Mouse (Mus musculus) midbrain, embryonic 16.5 days (tissue): ENCODE measurements around the gene Timmdc1. TPM values are rescaled to one million over a fixed set of nuclear protein-coding genes. Genes with fewer than 3 reads are reported as not detected.
A peak's percentile ranks its signal among the peaks of the same experiment; 100 is the strongest.

ENCODE experiments used
- ATAC-seq: fragments of 200-750 bp; cut with Nextera tagmentation; 2 replicates; pipeline ENCODE4 v1.8.0; 2017; ENCODE audit warnings: moderate TSS enrichment
- H3K27ac ChIP-seq: fragments of 300-500 bp; sonication (generic); 2 replicates; pipeline ENCODE4 v1.5.1; 2014; ENCODE audit warnings: mild to moderate bottlenecking, low read length, mixed read lengths
- H3K27me3 ChIP-seq: fragments of 300-500 bp; sonication (generic); 2 replicates; pipeline ENCODE4 v1.6.1; 2014; ENCODE audit warnings: low read depth, low read length, mixed read lengths; ENCODE audit not compliant: control insufficient read depth, insufficient read depth
- H3K36me3 ChIP-seq: fragments of 300-500 bp; sonication (generic); 2 replicates; pipeline ENCODE4 v1.6.1; 2014; ENCODE audit warnings: mild to moderate bottlenecking, low read length, moderate library complexity, mixed read lengths; ENCODE audit not compliant: control insufficient read depth, insufficient read depth
- H3K4me1 ChIP-seq: fragments of 300-500 bp; sonication (generic); 2 replicates; pipeline ENCODE4 v1.6.1; 2014; ENCODE audit warnings: mild to moderate bottlenecking, low read length, mixed read lengths; ENCODE audit not compliant: control insufficient read depth, insufficient read depth
- H3K4me2 ChIP-seq: fragments of 300-500 bp; sonication (generic); 2 replicates; pipeline ENCODE4 v1.6.1; 2014; ENCODE audit warnings: mild to moderate bottlenecking, low read length, mixed read lengths
- H3K4me3 ChIP-seq: fragments of 300-500 bp; sonication (generic); 2 replicates; pipeline ENCODE4 v1.5.1; 2014; ENCODE audit warnings: low read depth, mild to moderate bottlenecking, low read length, moderate library complexity, mixed read lengths
- H3K9ac ChIP-seq: fragments of 300-500 bp; sonication (generic); 2 replicates; pipeline ENCODE4 v1.6.1; 2014; ENCODE audit warnings: low read depth, low read length, mixed read lengths
- H3K9me3 ChIP-seq: fragments of 300-500 bp; sonication (generic); replicated peaks from 2 replicates; pipeline ENCODE4 v1.6.1; 2014; ENCODE audit warnings: mild to moderate bottlenecking, low read length, mixed read lengths; ENCODE audit not compliant: control insufficient read depth, poor library complexity, severe bottlenecking
- WGBS: fragments of 180-500 bp; shearing (Covaris S2); extraction: QIAGEN DNeasy Blood & Tissue Kit; methylation state at CpG from one replicate; pipeline ENCODE4 v1.1.7; 2014; 5-methylcytosine and 5-hydroxymethylcytosine counted together
- polyA plus RNA-seq: library from polyadenylated mRNA; unstranded; fragments of >200 nt; fragmentation: Nextera tagmentation; extraction: Ambion mirVana; gene quantifications from 2 replicates; pipeline ENCODE4 v1.2.1, GENCODE M21; 2015

The Timmdc1 gene
- polyA plus RNA-seq, 1 experiment from 2014 or later: 34.6 TPM

DNA sequence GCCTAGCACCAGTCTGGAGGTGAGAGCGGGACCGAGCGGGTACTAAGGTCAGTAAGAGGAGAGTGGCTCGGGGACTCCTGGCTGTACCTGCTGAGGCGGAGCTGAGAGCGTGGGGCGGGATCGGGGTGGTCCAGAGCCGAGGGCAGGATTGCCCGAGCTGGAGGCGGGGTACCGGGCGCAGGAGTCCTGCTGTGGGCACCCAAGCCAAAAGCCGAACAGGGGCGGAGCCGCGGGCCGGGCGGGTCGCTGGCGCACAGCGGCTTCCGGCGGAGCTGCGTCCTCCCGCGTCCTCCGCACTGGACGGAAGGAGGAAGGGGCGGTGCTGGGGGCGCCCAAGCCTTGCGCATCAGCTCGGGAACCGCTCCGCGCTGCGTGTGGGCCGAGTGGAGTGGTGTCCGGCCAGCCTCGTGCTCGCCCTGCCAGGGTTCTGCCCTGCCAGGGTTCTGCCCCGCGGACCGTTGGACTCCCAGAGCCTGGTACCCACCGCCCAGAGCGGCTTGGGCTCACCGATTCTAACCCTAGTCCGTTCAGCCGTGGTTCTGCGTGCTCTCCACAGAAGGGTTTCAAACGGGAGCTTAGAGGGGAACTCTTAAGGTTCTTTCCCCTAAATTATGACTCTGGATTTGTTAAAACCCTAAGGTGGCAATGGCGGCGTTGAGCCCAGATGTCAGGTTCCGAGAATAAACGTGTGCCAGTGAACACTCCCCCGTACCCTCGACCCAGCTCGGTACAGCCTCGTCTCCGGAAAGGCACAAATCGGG, 69.8 kb downstream of the Timmdc1 start, which contains the start of gene Adprh:
Gene Adprh (minus strand): TSS at position 262 of the 761 bp plus-strand sequence.
- Histone ChIP-seq H3K27ac (peak within 1 kb of the TSS; percentile 91), H3K9ac (peak within 1 kb of the TSS; percentile 97), H3K27me3 (no peaks in the 10 kb centered on the region), H3K4me1 (peaks cover 9% of the 10 kb centered on the region), H3K9me3 (no peaks in the 10 kb centered on the region), H3K4me2 (peak within 1 kb of the TSS; percentile 86), H3K36me3 (peaks cover 2% of the 10 kb centered on the region; the same call in 1 of the 2 replicates), H3K4me3 (peak within 1 kb of the TSS; percentile 84)
- peak; percentile 98 for ATAC-seq
- WGBS: under 1% methylated on average over 43 of the region's 61 CpGs

DNA sequence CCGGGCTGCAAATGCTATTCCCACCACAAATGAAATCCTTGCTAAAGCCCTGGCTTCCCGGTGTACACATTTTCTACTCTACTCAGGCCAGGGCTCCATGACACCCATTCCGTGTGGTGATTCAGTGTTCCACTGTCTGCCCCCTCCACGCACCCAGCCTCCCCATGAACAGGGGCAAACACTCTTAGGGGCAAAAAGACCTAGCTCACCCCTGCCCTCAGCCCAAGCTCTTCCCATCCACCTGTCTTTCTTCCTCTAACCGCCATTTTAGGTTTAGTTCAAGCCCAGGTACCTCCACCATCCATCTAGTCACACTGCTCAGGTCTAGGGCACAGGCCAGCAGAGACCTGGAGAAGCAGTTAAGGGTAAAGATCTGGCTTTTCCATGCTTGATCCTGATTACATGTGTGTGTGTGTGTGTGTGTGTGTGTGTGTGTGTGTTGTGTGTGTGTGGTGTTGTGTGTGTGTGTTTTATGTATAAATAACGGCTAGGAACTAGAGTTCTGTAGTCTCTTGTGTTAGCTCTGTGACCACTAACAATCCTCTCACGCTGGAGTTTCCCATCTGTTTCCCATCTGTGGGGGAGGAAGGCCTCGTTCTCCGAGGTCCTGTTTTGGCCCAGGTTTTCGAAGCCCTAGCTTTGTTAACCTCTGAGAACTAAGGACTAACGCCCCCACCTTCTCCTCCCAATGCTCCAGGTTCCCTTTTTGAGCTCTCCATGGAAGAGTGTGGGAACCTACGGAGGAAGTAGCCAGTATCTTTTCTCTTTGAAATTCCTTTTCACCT, 70.8 kb downstream of the Timmdc1 start:
- no peak for ATAC-seq
- WGBS: 48% methylated on average over 12 of the region's 12 CpGs
- Histone ChIP-seq H3K9ac (peak overlapping the region; percentile 97), H3K4me1 (peaks cover 9% of the 10 kb centered on the region), H3K4me3 (peak overlapping the region; percentile 84), H3K27ac (no peak overlapping the region), H3K36me3 (peaks cover 12% of the 10 kb centered on the region), H3K27me3 (no peaks in the 10 kb centered on the region), H3K4me2 (peak overlapping the region; percentile 86), H3K9me3 (no peaks in the 10 kb centered on the region)

DNA sequence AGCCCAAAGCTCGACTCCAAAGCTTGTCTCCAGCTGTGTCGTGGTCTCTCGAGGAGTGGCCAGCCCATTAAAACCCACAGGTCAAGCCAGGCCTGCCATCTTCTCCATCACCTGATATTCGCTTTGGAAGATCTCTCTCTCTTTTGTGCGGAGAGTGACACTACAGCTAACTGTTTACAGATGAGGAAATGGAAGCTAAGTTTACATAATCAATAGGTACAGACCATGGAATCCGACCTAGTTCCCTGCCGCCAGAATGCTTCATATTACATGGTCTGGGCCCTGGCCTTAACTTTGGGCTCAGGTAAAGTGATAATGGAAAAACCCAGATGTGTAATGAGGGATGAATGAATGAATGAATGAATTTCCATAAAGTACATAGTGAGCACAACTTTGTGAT, 71.8 kb downstream of the Timmdc1 start:
- H3K4me1 ChIP-seq: peaks cover 9% of the 10 kb centered on the region
- no peak overlapping the region for H3K27ac ChIP-seq
- ATAC-seq: no peak
- no peak overlapping the region for H3K9ac ChIP-seq
- no peaks in the 10 kb centered on the region for H3K27me3 ChIP-seq
- no peak overlapping the region for H3K4me3 ChIP-seq
- no peak overlapping the region for H3K4me2 ChIP-seq
- H3K36me3 ChIP-seq: peaks cover 17% of the 10 kb centered on the region
- 88% methylated on average over 7 of the region's 7 CpGs for WGBS
- no peaks in the 10 kb centered on the region for H3K9me3 ChIP-seq

DNA sequence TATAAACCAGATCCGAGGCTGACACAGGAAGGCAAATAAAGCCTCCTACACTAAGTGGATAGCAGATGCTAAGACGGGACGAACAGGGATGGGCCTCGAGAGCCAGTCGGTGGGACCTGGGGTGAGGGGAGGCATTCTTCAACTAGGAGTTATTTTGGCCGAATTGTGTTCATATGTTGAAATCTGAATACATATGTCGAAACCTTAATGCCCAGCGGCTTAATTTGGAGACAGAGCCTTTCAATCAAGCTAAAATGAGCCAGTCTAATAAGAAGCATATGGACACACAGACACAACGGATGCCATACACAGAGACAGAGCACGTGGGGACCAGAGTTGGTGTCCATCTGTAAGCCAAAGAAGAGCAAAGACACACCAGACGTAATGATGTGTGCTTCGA, 74.0 kb downstream of the Timmdc1 start:
- Histone ChIP-seq H3K27me3 (no peaks in the 10 kb centered on the region), H3K27ac (no peak overlapping the region), H3K9ac (no peak overlapping the region), H3K4me1 (peaks cover 9% of the 10 kb centered on the region), H3K9me3 (no peaks in the 10 kb centered on the region), H3K4me2 (no peak overlapping the region), H3K4me3 (no peak overlapping the region), H3K36me3 (peaks cover 32% of the 10 kb centered on the region)
- 95% methylated on average over 12 of the region's 12 CpGs for WGBS
- no peak for ATAC-seq

Other genes starting within 250 kb of the Timmdc1 start
- gene Nr1i2, start 227.8 kb downstream of the Timmdc1 start, polyA plus RNA-seq: not detected in 2 replicates
- 1.3 and 2.0 TPM in 2 replicates for gene Maats1, start 180.5 kb downstream of the Timmdc1 start, polyA plus RNA-seq
- gene Cox17, start 175.7 kb downstream of the Timmdc1 start, polyA plus RNA-seq: 66.0 and 68.5 TPM in 2 replicates
- gene Gm21987, start 175.6 kb downstream of the Timmdc1 start, polyA plus RNA-seq: not detected in 2 replicates
- 0.47 and 0.83 TPM in 2 replicates for gene Popdc2, start 160.5 kb downstream of the Timmdc1 start, polyA plus RNA-seq
- 0.36 and 0.68 TPM in 2 replicates for gene Pla1a, start 89.5 kb downstream of the Timmdc1 start, polyA plus RNA-seq
- 160 and 164 TPM in 2 replicates for gene Adprh, start 70.0 kb downstream of the Timmdc1 start, polyA plus RNA-seq
- 0.46 and 0.61 TPM in 2 replicates for gene Cd80, start 67.1 kb downstream of the Timmdc1 start, polyA plus RNA-seq
- 51.4 and 54.8 TPM in 2 replicates for gene Poglut1, start 27.6 kb upstream of the Timmdc1 start, polyA plus RNA-seq
- gene Tmem39a, start 36.0 kb upstream of the Timmdc1 start, polyA plus RNA-seq: 32.0 and 33.8 TPM in 2 replicates
- gene Arhgap31, start 190.6 kb upstream of the Timmdc1 start, polyA plus RNA-seq: 3.7 and 4.1 TPM in 2 replicates
- 31.5 and 35.6 TPM in 2 replicates for gene B4galt4, start 219.6 kb upstream of the Timmdc1 start, polyA plus RNA-seq